Mouse (Mus musculus): ENCODE results near the gene Stk25.

Gene Stk25

DNA sequence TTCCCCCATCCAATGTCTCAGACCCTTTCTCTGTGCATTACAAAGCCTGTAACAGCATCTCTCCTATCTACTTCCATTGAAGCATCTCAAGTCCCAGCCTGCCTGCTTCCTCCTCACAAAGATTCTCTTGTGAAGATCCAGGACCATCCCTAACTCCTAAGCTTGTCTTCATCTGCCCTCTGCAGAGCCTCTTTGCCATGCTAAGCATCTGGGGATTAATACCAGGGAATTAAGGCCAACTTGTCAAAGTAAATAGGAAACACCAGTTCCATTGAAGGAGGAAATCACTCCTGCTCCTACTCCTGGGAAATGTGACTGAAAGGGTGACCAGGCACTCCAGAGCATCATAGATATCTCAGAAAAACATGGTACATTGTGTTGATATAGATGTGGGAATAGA, 11.5 kb upstream of the Stk25 start:
- in situ Hi-C loops (cut with MseI, MboI) = no loop called here

DNA sequence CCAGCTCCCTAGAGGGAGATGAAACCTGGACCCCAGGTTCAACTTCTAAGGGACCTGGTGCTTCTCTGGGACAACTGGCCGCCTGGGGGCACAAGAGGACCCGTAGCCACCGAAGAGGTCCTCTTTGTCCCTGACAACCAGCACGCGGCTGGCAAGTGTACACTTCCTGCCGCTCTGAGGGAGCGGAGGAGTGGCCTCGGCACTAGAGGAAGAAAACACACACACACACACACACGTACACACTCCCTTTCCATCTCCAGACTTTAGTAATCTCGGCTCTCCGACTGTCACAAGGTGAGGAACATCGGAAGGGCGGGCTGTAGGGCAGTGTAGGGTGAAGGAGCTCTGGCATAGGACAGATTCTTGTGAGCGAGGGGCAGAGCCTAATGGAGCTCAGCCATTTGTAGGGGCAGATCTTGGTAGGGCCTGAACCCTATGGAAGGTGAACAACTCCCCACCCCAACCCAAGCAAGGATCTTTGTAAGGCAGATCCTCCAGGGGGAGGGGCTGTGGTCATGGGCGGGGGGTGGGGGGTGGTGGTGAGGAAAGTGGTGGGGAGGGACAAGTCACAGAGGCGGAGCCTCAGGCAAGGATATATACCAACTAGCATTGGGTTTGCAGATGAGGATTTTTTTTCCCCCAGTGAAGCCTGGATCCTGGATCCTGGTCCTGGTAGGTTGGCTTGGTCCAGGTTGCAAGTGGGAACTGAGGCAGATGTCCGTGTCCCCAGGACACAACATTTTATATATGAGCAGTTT, 10.5 kb upstream of the Stk25 start:
- in situ Hi-C loops (cut with MseI, MboI) = no loop called here

DNA sequence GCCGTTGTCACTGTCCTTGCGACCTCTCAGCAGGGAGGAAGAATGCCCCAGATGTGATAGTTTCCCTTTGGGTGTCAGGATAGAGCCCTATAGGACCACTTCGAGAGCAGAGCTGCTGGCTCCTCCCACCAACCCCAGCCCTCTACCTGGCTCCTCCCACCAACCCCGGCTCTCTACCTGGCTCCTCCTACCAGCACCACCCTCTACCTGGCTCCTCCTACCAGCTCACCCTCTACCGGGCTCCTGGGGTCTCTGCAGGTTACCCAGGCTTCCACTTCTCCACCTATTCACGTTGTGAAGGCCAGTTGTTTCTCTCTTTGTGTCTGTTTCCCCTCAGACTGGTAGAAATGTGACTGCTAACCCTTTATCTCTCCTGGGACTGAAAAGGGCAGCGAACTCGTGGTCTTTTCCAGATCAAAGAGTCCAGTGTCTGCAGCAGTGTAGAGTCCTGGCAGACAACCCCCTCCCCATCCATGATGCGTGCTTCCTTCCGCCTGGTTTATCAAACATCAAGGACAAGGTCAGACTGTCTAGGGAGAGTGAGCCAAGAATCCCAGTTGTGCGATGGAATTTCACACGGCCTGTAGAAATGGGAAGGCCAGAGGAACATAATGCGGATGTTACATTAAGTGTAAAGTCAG, 9.4 kb upstream of the Stk25 start:
- in situ Hi-C loops (cut with MseI, MboI) = no loop called here

DNA sequence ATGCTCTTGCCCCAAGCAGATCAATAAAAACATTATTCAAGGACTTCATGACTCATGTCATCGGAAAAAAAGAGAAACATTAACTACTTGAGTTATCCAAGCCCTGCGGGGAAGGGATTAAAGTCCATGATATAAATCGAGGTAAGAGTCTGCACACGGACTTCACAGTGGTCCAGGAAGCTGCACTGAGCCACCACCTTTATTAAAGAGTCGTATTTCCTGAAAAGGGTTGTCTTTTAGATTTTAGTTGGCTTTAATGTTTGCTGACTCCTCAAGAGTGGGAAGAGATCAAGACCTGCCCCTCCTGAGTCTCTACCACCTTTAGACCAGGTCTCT, 1.5 kb downstream of the Stk25 start:
- in situ Hi-C loops (cut with MseI, MboI) = no loop called here

DNA sequence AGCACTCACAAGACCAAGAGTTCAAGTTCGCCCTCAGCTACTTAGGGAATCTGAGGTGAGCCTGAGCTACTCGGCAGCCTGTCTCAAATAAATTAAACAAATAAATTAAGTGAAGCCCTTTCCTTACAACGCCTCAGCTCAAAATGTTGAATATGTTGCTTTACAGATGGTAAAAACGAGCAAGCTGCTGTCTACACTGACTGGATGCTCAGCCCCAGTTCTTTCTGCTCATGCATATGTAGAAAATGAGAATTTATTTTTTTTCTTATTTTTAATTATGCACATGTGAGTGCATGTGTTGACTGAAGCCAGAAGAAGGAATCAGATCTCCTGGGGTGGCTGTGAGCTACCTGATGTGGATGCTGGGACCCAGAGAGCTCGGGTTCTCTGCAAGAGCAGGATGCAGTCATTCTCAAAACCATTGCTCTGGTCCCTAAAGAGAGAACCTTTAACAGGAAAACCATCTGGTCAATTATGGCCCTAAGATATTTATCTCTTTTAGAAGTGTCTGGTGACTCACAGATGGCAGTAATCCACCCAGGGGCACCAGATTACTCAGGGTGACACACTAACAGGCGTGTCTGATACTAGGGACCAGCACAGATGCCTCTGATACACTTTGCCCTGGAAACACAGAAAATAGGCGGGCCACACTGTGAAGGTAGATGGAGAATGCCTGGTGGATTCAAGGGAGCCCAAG, 2.0 kb downstream of the Stk25 start:
- in situ Hi-C loops (cut with MseI, MboI) = no loop called here

DNA sequence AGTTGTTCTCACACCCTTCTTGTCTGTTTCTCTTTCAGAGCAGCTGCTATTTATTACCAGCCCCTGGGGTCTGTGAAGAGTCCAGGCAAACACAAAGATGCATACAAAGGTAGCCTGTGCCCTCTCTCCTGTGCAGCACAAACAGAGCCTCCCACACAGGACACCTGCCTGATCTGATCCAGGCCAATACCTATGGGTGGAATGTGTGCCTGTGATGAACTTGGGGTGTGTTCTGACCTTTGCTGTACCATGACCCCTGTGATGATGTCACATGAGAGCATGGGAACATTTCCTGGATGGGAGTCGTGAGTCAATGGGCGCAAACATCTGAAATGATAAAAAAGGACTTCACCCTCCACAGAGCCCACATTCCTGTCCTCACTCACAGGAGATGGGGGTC, 3.7 kb downstream of the Stk25 start:
- in situ Hi-C loops (cut with MseI, MboI) = no loop called here

DNA sequence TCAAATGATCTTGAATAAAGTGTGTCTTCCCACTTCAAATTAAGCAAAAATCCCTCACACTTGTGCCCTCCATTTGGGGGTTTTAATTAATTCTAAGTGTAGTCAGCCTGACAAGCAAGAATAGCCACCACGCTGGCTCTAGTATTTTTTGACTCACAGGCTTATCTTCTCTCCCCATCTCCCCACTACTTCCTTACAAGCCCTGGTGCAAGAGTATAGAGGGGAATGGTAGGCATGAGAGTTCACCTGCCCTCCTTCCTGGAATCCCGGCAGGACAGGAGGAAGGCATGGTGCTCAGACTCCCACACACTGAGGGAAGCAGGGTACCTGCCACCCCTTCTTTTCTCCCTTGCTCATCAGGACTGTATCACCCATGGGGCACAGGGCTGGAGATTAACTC, 4.2 kb downstream of the Stk25 start:
- in situ Hi-C loops (cut with MseI, MboI) = no loop called here

DNA sequence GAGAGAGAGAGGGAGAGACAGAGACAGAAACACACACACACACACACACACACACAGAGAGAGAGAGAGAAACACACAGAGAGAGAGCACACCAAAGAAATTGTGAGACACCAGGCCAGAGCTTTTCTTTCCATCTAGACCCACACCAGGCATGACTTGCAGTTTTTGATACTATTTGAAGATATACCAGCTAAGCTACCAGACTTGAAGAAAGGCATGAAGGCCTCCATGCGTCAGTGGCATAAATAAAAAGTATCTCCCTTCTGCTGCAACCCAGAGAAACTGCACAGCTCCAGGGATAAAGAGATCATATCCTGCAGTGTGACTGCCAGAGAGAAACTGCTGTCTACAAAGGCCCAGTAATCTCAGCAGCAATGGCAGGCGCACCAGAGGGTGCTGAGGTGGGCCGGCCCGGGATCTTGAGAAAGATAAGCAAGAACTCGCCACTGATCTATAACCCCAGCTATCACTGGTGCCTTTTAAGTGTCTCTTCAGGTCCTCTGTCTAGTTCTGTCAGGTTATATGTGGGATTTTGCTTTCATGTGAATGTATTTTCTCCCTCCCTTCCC, 8.8 kb downstream of the Stk25 start:
- in situ Hi-C loops (cut with MseI, MboI) = no loop called here

DNA sequence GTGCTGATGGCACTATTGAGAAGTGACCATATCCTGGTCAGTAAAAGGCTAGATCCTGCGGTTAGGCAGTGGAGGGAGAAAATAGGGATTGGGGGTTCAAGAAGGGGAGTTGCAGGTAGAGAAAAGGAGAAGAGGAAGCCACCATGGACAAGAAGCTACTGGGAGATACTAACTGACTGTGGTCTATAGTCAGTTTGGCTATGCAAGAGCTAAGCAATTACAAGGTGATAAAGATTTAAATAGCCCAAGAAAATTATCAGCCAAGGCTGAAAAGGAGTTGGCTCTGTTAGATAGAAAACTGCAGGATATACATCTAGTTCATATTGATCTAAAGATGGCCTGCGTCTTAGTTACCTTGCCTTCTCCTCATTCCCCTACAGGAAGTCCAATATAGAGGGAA, 15.8 kb downstream of the Stk25 start:
- in situ Hi-C loops (cut with MseI, MboI) = no loop called here

DNA sequence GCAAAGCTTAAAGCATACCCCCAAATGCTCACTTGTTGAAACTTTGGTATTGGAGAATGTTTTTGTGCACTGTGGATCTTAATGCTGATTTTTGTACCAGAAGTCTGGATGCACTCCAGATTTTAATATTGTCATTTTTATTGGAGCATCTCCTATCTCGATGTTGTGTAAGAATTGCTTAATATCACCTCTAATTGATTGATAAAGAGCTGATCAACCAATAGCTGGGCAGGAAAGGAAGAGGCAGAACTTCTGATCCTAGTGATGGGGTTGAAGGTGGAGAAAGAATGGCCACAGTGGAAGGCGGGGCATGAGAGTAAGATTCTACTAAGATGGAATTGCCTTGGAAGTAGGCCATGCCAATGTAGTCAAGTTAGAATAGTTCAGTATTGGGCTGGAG, 16.5 kb downstream of the Stk25 start:
- in situ Hi-C loops (cut with MseI, MboI) = no loop called here

DNA sequence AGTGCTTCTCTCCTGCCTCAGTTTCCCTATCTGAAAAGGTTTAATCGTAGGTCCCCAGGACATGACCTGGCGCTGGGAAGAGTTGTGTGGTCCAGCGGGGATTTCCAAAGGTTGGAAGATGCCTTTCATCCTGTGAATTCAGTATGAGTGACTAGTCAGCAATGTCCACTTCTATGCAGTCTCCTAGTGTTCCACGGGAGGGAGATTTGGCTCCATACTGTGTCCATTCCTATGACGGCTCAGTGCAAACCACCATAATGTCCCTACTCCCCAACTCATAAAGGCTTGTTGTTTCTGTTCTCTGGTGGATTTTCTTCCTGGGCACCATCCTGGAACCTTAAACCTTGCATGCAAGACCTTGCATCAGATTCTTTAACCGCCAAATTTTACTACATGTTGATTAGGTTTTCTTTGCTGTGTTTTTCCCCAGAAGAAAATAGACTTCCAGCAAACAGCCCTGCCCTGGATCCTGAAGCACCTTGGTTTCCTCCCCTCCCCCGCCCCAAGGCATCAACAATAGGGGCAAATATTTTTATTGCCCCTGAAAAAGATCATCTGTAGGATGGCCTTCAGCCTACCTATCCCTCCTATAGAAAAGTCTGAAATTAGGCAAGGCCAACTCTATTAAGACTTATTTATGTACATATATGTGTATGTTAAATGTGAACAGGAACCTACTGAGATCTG, 22.1 kb downstream of the Stk25 start:
- in situ Hi-C loops (cut with MseI, MboI) = no loop called here

DNA sequence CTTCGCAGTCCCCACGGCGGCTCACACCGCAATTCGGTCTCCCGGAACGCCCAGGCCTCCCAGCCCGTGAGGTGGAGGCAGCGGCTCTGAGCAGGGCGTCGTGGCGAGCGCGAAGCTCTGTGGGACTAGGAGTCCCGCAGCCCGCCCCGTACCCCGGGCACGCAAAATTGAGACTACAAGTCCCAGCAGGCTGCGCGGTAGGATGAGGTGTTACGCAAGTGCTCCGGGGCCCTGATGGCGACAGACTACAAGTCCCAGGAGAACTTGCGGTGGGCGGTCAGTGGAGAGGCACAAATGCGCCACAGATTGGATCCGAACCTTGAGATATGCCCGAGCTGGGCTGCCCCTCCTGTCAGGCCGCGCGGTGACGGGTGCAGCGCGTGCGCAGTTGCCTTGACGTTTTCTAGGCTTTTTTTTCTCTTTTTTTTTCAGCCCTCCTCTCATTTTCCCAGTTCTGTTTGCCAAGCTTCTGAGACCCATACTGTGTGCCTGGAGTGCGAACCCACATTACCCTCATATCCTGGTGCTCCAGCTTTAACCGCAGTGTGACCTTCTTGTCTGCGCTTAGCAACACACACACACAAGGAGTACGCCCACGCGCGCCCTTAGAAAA, 22.8 kb downstream of the Stk25 start:
- in situ Hi-C loops (cut with MseI, MboI) = no loop called here

DNA sequence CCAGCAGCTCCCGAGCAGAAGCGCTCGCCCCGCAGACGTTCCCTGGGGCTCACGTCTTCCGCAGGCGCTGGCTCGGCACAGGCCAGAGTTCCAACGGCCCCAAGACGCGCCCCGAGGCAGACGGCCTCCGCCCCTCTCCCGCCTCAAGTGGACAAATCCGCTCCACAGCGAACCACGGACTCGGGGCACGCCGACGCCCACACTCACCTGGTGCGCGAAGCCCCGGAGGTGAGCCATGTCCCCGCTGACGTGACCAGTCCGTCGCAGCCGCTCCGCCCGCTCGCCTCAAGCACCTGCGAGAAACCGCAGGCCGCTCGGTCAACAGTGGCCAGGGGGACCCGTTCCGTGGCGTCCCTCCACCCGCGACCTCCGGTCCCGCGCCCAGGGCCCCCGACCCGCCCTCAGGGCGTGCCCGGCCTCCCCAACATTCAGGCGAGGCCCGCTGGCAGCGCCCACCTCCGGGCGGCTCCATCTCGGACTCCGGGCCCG, 23.3 kb downstream of the Stk25 start:
- in situ Hi-C loops (cut with MseI, MboI) = no loop called here

DNA sequence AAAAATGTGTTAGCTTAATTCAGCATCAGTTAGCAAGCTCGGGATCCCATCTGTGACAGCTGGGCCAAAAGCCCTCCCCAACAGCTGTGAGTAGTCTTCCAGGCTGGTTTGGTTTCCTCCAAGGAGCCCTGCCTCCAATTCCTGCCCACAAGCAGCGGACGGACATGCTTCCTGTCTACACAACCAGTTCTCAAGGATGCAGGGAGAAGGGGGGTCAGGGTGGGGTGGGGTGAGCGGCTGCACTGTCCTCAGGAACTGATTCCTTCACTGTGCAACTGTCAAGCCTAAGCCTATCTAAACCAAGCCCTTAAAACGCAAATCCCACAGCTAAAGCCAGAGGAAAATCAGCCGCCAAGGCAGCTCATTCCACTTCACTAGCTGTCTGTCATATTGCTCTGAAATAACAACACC, 24.0 kb downstream of the Stk25 start:
- in situ Hi-C loops (cut with MseI, MboI) = no loop called here

DNA sequence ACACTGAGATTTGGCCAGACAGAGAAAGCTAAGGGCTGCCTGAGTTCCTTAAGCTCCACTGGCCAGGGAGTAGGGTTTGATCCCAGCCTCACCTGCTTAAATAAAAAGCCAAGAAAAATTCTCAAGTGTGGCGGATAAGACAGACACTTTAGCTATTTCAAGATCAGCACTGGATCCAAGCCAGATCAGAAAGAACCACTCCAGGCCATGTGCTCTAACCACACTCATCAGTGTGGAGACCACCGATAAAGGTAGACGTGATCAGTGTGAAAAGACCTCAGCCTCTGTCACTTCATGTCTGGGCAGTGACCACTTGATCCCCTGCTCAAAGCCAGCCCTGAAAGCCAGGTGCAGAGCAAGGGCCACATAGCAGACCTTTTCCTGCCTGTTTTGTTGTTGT, 25.7 kb downstream of the Stk25 start:
- in situ Hi-C loops (cut with MseI, MboI) = no loop called here

DNA sequence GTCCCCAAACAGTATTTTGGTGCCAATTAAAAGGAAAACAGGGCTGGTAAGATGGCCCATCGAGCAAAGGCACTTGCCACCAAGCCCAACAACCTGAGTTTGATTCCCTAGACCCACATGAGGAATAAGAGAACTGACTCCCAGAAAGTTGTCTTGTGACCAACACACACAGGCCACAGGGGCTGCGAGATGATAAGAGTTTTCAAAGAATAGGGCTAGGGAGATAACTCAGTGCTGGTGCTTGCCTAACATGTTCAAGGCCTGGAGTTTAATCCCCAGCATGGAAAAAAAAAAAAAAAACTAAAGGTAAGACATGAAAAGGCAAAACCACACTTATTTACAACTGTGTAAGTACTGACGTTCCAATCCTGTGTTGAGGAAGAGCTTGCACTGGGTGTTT, 27.7 kb downstream of the Stk25 start:
- in situ Hi-C loops (cut with MseI, MboI) = no loop called here

DNA sequence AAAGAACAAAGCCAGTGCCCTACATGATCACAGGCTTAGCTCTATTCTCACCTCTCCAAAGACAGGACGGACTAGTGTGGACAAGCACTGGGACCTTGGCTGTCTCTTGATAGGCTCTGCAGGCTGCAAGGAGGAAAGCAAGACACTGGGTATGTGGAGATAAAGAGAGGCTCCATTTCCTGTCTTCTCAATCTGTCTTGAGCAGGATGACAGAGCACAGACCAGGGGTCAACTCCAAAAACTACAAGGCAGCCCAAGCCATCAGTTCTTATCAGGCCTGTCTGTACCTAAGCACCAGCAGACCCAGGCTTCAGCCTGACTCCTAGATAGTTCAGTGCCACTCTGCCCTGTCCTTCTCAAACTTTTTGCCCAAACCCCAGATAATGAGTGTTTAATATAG, 34.0 kb downstream of the Stk25 start:
- in situ Hi-C loops (cut with MseI, MboI) = no loop called here

DNA sequence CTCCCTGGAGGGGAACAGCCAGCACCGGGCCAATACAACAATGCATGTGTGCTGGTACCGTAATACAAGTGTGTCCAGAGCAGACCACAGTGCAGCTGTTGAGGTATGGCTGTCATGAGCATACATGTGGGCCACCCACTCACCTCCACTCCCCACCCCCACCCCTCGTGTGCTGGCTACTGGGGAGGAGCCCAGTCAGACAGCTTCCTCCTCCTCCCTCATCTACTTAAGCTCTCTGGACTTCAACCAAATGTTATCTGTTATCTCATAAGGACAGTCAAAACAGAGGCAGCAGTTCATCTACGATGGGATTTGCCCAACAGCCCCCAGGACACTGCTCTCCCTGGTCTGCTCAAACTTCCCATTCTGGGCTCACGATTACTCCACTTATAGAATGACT, 39.5 kb downstream of the Stk25 start:
- in situ Hi-C loops (cut with MseI, MboI) = no loop called here

DNA sequence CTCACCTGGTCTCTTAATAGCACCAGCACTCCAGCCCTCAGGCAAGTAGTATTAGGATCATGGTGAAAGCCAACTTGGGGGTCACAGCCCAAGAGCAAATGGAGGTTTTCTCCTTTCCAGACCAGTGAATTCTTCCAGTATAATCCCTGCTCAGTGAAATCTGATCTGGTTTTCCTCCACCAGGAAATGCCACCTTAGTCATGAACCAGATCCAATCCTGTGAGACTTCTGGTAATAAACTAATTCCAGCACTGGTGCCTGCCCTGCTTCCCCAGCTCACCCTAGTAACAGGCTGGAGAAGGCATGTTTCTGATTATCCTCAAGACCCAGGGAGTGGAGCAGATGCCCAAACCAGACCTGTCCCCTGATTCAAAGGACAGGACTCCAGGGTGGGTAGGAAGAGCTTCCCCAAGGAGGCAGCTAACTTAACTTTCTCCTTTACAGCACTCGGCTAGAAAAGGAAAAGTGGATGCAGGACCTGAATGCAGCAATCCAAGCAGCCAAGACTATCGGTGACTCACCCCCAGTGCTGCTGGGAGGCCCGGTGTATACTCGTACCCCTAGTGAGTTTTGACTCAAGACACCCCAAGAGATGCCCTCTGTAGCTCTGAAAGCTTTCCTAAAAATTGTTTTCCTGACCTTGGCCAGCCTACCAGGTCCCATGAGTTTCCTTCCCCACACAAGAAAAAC, 40.3 kb downstream of the Stk25 start:
- in situ Hi-C loops (cut with MseI, MboI) = no loop called here

DNA sequence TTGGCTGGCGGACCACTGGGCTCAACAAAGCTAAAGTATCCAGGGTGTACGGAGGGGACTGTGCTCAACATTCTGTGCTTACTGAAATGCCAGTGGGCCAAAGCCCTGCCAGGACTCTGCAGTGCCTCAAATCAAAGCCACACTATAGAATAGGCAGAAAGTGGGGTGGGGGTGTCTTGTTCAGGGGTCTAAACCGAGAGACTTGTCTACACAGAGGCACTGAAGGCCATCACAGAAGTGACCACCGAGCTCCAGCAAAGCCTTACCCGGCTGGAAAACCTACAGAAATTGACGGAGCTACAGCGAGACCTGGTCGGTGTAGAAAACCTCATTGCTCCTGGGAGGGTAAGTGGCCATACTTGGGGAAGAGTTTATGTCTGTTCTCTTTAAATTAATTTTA, 48.7 kb downstream of the Stk25 start:
- in situ Hi-C loops (cut with MseI, MboI) = no loop called here

DNA sequence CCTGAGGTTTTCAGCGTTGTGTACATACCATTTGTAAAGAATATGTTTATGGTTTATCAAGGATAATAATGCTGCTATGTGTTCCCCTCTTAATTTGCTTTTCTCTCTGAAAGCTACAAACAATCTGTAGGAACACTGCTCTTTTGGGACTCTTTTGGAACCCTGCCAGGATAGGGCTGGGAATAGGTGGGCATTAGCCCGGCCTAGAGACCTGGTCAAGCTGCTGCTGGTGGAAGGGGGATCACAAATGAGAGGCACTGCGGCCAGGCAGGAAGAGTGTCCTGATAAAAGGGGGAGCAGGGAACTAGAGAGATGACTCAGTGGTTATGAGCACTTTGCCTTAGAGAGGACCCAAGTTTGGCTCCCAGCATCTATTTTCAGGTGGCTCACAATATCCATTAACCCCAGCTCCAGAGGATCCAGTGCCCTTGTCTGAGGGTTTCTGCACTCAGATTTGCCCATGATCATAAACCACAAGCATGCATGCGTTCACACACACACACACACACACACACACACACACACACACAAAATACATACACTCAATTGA, 49.7 kb downstream of the Stk25 start:
- in situ Hi-C loops (cut with MseI, MboI) = no loop called here

Measured in mouse trophoblast stem cell (cell line).